Mouse (Mus musculus) lung, embryonic 15.5 days (tissue): Measurements from ENCODE around the gene Eif3l. TPM values are rescaled to one million over a fixed set of nuclear protein-coding genes. Genes with fewer than 3 reads are reported as not detected.

Experiments
- ATAC-seq: fragments of 200-750 bp; cut with Nextera tagmentation; 2 replicates; pipeline ENCODE4 v1.8.0; 2017; ENCODE audit warnings: moderate number of reproducible peaks, borderline replicate concordance; ENCODE audit not compliant: low FRiP score, low TSS enrichment; ENCODE audit errors: extremely low read depth
- H3K27ac ChIP-seq: fragments of 300-500 bp; sonication (generic); 2 replicates; pipeline ENCODE4 v1.5.1; 2015; ENCODE audit warnings: moderate library complexity, mild to moderate bottlenecking, inconsistent platforms
- H3K27me3 ChIP-seq: fragments of 300-500 bp; sonication (generic); 2 replicates; pipeline ENCODE4 v1.6.1; 2015; ENCODE audit warnings: inconsistent platforms
- H3K36me3 ChIP-seq: fragments of 300-500 bp; sonication (generic); 2 replicates; pipeline ENCODE4 v1.6.1; 2015; ENCODE audit warnings: inconsistent platforms
- H3K4me1 ChIP-seq: fragments of 300-500 bp; sonication (generic); 2 replicates; pipeline ENCODE4 v1.6.1; 2015; ENCODE audit warnings: inconsistent platforms
- H3K4me2 ChIP-seq: fragments of 300-500 bp; sonication (generic); 2 replicates; pipeline ENCODE4 v1.6.1; 2015; ENCODE audit warnings: inconsistent platforms, mild to moderate bottlenecking, moderate library complexity
- H3K4me3 ChIP-seq: fragments of 300-500 bp; sonication (generic); 2 replicates; pipeline ENCODE4 v1.5.1; 2015; ENCODE audit warnings: mild to moderate bottlenecking, inconsistent platforms
- H3K9ac ChIP-seq: fragments of 300-500 bp; sonication (generic); 2 replicates; pipeline ENCODE4 v1.6.1; 2015; ENCODE audit warnings: inconsistent platforms
- H3K9me3 ChIP-seq: fragments of 300-500 bp; sonication (generic); 2 replicates; pipeline ENCODE4 v1.6.1; 2016; ENCODE audit warnings: inconsistent platforms
- WGBS: fragments of 180-500 bp; shearing (Covaris S2); methylation state at CpG from one replicate; pipeline ENCODE4 v1.1.7; 2015; 5-methylcytosine and 5-hydroxymethylcytosine counted together
- polyA plus RNA-seq: library from polyadenylated mRNA; unstranded; fragments of >200 nt; fragmentation: Nextera tagmentation; extraction: Ambion mirVana; gene quantifications from 2 replicates; pipeline ENCODE4 v1.2.1, GENCODE M21; 2015

The Eif3l gene
- polyA plus RNA-seq, 1 experiment from 2014 or later = 225 TPM

- H3K9ac ChIP-seq = no peak overlapping the region
- H3K27ac ChIP-seq = no peak overlapping the region
- WGBS = 44% methylated on average over 4 of the region's 4 CpGs
- no peaks in the 10 kb centered on the region for H3K9me3 ChIP-seq
- no peak for ATAC-seq
- no peaks in the 10 kb centered on the region for H3K27me3 ChIP-seq
- no peak overlapping the region for H3K4me2 ChIP-seq
- H3K4me1 ChIP-seq = peaks cover 32% of the 10 kb centered on the region
- H3K36me3 ChIP-seq = peaks cover 17% of the 10 kb centered on the region
- H3K4me3 ChIP-seq = no peak overlapping the region
Observed at GRCm38 (mm10) chr15:79111774-79112173, 36.8 kb downstream of the Eif3l start.

GRCm38 (mm10) chr15:79115276-79115675 lies 40.3 kb downstream of the Eif3l start:
- no peak overlapping the region for H3K4me3 ChIP-seq
- H3K4me2 ChIP-seq = no peak overlapping the region
- H3K4me1 ChIP-seq = peaks cover 18% of the 10 kb centered on the region
- H3K9me3 ChIP-seq = no peaks in the 10 kb centered on the region
- H3K27me3 ChIP-seq = no peaks in the 10 kb centered on the region
- H3K27ac ChIP-seq = no peak overlapping the region
- H3K36me3 ChIP-seq = peaks cover 28% of the 10 kb centered on the region
- ATAC-seq = no peak
- WGBS = 53% methylated on average over 5 of the region's 5 CpGs
- no peak overlapping the region for H3K9ac ChIP-seq

- H3K9ac ChIP-seq = no peak overlapping the region
- ATAC-seq = no peak
- peaks cover 39% of the 10 kb centered on the region for H3K36me3 ChIP-seq
- H3K27me3 ChIP-seq = no peaks in the 10 kb centered on the region
- no peak overlapping the region for H3K4me3 ChIP-seq
- 80% methylated on average over 9 of the region's 9 CpGs for WGBS
- no peaks in the 10 kb centered on the region for H3K9me3 ChIP-seq
- no peak overlapping the region for H3K4me2 ChIP-seq
- H3K4me1 ChIP-seq = no peaks in the 10 kb centered on the region; the same call in 1 of the 2 replicates
- no peak overlapping the region for H3K27ac ChIP-seq
Observed at GRCm38 (mm10) chr15:79119491-79119890, 44.5 kb downstream of the Eif3l start.

GRCm38 (mm10) chr15:79122119-79122518 lies 47.1 kb downstream of the Eif3l start:
- Histone ChIP-seq H3K4me1 (no peaks in the 10 kb centered on the region), H3K9ac (no peak overlapping the region), H3K27ac (no peak overlapping the region), H3K4me2 (no peak overlapping the region), H3K27me3 (no peaks in the 10 kb centered on the region), H3K36me3 (peaks cover 40% of the 10 kb centered on the region), H3K9me3 (no peaks in the 10 kb centered on the region), H3K4me3 (no peak overlapping the region)
- no peak for ATAC-seq
- 89% methylated on average over 4 of the region's 4 CpGs for WGBS

GRCm38 (mm10) chr15:79122546-79122945 lies 47.6 kb downstream of the Eif3l start:
- Histone ChIP-seq H3K4me3 (no peak overlapping the region), H3K27me3 (no peaks in the 10 kb centered on the region), H3K9me3 (no peaks in the 10 kb centered on the region), H3K4me2 (no peak overlapping the region), H3K4me1 (no peaks in the 10 kb centered on the region), H3K27ac (no peak overlapping the region), H3K36me3 (peaks cover 45% of the 10 kb centered on the region), H3K9ac (no peak overlapping the region)
- WGBS = 83% methylated on average over 13 of the region's 13 CpGs
- no peak for ATAC-seq

- no peak overlapping the region for H3K4me3 ChIP-seq
- H3K36me3 ChIP-seq = peaks cover 53% of the 10 kb centered on the region
- no peaks in the 10 kb centered on the region for H3K9me3 ChIP-seq
- no peak overlapping the region for H3K9ac ChIP-seq
- H3K4me1 ChIP-seq = no peaks in the 10 kb centered on the region
- H3K4me2 ChIP-seq = no peak overlapping the region
- ATAC-seq = no peak
- WGBS = 80% methylated on average over 6 of the region's 6 CpGs
- H3K27ac ChIP-seq = no peak overlapping the region
- no peaks in the 10 kb centered on the region for H3K27me3 ChIP-seq
Observed at GRCm38 (mm10) chr15:79123751-79124150, 48.8 kb downstream of the Eif3l start.

- Histone ChIP-seq H3K4me3 (no peak overlapping the region), H3K27ac (no peak overlapping the region), H3K27me3 (no peaks in the 10 kb centered on the region), H3K36me3 (peaks cover 49% of the 10 kb centered on the region), H3K4me1 (no peaks in the 10 kb centered on the region), H3K4me2 (no peak overlapping the region), H3K9ac (no peak overlapping the region), H3K9me3 (no peaks in the 10 kb centered on the region)
- WGBS = 75% methylated on average over 10 of the region's 10 CpGs
- no peak for ATAC-seq
Observed at GRCm38 (mm10) chr15:79124331-79124875, 49.4 kb downstream of the Eif3l start.

GRCm38 (mm10) chr15:79126217-79126932 lies 51.4 kb downstream of the Eif3l start:
- H3K4me2 ChIP-seq = no peak overlapping the region
- H3K9ac ChIP-seq = no peak overlapping the region
- 79% methylated on average over 13 of the region's 13 CpGs for WGBS
- no peaks in the 10 kb centered on the region for H3K27me3 ChIP-seq
- no peak overlapping the region for H3K27ac ChIP-seq
- peaks cover 59% of the 10 kb centered on the region for H3K36me3 ChIP-seq
- no peak overlapping the region for H3K4me3 ChIP-seq
- ATAC-seq = no peak
- H3K4me1 ChIP-seq = no peaks in the 10 kb centered on the region
- H3K9me3 ChIP-seq = no peaks in the 10 kb centered on the region

- WGBS = 91% methylated on average over 12 of the region's 12 CpGs
- peaks cover 65% of the 10 kb centered on the region for H3K36me3 ChIP-seq
- H3K9ac ChIP-seq = no peak overlapping the region
Observed at GRCm38 (mm10) chr15:79127101-79127500, 52.1 kb downstream of the Eif3l start.

GRCm38 (mm10) chr15:79128208-79128607 lies 53.2 kb downstream of the Eif3l start:
- Histone ChIP-seq H3K36me3 (peaks cover 73% of the 10 kb centered on the region), H3K4me3 (no peak overlapping the region), H3K9me3 (no peaks in the 10 kb centered on the region), H3K4me2 (no peak overlapping the region), H3K9ac (no peak overlapping the region), H3K4me1 (no peaks in the 10 kb centered on the region), H3K27me3 (no peaks in the 10 kb centered on the region), H3K27ac (no peak overlapping the region)
- no peak for ATAC-seq
- 96% methylated on average over 5 of the region's 5 CpGs for WGBS

More at GRCm38 (mm10) chr15:79127101-79127500, 52.1 kb downstream of the Eif3l start:
- no peaks in the 10 kb centered on the region for H3K27me3 ChIP-seq
- H3K4me1 ChIP-seq = no peaks in the 10 kb centered on the region
- ATAC-seq = no peak
- no peak overlapping the region for H3K4me2 ChIP-seq
- no peak overlapping the region for H3K27ac ChIP-seq
- H3K4me3 ChIP-seq = no peak overlapping the region
- no peaks in the 10 kb centered on the region for H3K9me3 ChIP-seq

GRCm38 (mm10) chr15:79129311-79129710 lies 54.3 kb downstream of the Eif3l start:
- Histone ChIP-seq H3K36me3 (peaks cover 74% of the 10 kb centered on the region), H3K27me3 (no peaks in the 10 kb centered on the region)
- ATAC-seq = no peak

GRCm38 (mm10) chr15:79130782-79131181 lies 55.8 kb downstream of the Eif3l start:
- Histone ChIP-seq H3K9me3 (no peaks in the 10 kb centered on the region), H3K4me2 (no peak overlapping the region), H3K27ac (peak overlapping the region; percentile 27; the same call in 1 of the 2 replicates), H3K4me3 (no peak overlapping the region), H3K27me3 (no peaks in the 10 kb centered on the region), H3K36me3 (peaks cover 70% of the 10 kb centered on the region), H3K4me1 (no peaks in the 10 kb centered on the region), H3K9ac (no peak overlapping the region)
- no peak for ATAC-seq
- WGBS = 69% methylated on average over 10 of the region's 10 CpGs

More at GRCm38 (mm10) chr15:79129311-79129710, 54.3 kb downstream of the Eif3l start:
- 69% methylated on average over 7 of the region's 7 CpGs for WGBS
- H3K4me1 ChIP-seq = no peaks in the 10 kb centered on the region
- H3K9ac ChIP-seq = no peak overlapping the region
- no peaks in the 10 kb centered on the region for H3K9me3 ChIP-seq
- H3K4me3 ChIP-seq = no peak overlapping the region
- no peak overlapping the region for H3K4me2 ChIP-seq
- H3K27ac ChIP-seq = no peak overlapping the region
